Comparison of ENCODE assay signal across 18 mouse cellular contexts in the genomic region with DNA sequence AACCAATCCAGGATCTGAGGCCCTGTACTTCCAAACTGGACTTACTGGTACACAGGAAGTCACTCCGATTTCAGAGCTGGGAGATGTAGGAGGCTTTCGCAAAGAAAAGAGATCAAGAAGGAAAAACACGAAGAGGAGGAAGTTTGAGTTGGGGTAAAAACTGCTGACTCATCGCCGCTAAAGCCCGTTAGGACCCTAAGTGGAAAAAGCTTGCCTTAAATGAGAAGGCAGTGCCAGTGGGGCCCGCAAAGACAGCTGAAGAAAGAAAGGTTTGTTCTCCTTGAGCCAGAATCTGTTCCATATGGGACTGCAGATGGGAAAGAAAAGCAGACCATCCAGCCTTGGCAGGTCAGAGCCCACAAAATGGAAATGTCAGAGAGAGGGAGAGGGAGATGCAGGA. TPM values are rescaled to one million over a fixed set of nuclear protein-coding genes. Genes with fewer than 3 reads are reported as not detected.
DNase-seq lines count a peak whose midpoint lies in the region; ATAC-seq and TF ChIP-seq lines count a peak whose summit lies in the region.
"Had no signal": no experiment of that assay in that cellular context is flagged by ENCODE, and none has a peak within 500 bp of the region (broad histone marks: within the 10 kb centered on the region; RNA-seq: fewer than 3 reads in every experiment).

No protein-coding gene starts in this region.

- DNase-seq in forebrain, embryonic 10.5 days (ENCODE audit: extremely low spot score, low spot score), result no peak
- DNase-seq in brain, adult 2 months (ENCODE audit: low read depth, low spot score), result peak; percentile 37
- DNase-seq in layer of hippocampus, adult 2 months (ENCODE audit: low spot score in 2 of 2), result no peak
- DNase-seq in adrenal gland, postnatal 25 days, result no peak
- no peak for DNase-seq in adrenal gland, adult 18-20 months (ENCODE audit: low spot score in 2 of 2)
- DNase-seq: adrenal gland, adult 8-10 months; cerebellum, postnatal 10 days; gastrocnemius, postnatal 14 days; thymus, postnatal 36 days had no signal

- H3K4me2 ChIP-seq in forebrain, embryonic 15.5 days (replicated peaks), result no peak overlapping the region
- H3K4me2 ChIP-seq: heart, embryonic 12.5 days; liver, embryonic 12.5 days; lung, embryonic 15.5 days; stomach, embryonic 15.5 days had no signal

- H3K27ac ChIP-seq in forebrain, embryonic 10.5 days, result peak overlapping the region; percentile 51
- H3K27ac ChIP-seq in forebrain, embryonic 15.5 days (replicated peaks), result no peak overlapping the region
- no peak overlapping the region for H3K27ac ChIP-seq in layer of hippocampus, adult 2 months
- H3K27ac ChIP-seq: hindbrain, embryonic 10.5 days; liver, embryonic 12.5 days; lung, embryonic 15.5 days; stomach, embryonic 15.5 days had no signal

- no peak overlapping the region for H3K9ac ChIP-seq in forebrain, embryonic 15.5 days (replicated peaks)
- H3K9ac ChIP-seq: heart, embryonic 12.5 days; liver, embryonic 12.5 days; lung, embryonic 15.5 days; stomach, embryonic 15.5 days had no signal

- H3K27me3 ChIP-seq in forebrain, embryonic 10.5 days (ENCODE audit: poor library complexity, severe bottlenecking), result no peaks in the 10 kb centered on the region
- no peaks in the 10 kb centered on the region for H3K27me3 ChIP-seq in forebrain, embryonic 15.5 days
- no peaks in the 10 kb centered on the region for H3K27me3 ChIP-seq in megakaryocyte, embryonic 14.5 days (replicated peaks)
- H3K27me3 ChIP-seq: heart, embryonic 12.5 days; liver, embryonic 12.5 days; lung, embryonic 15.5 days; stomach, embryonic 15.5 days had no signal

- H3K36me3 ChIP-seq in forebrain, embryonic 10.5 days (replicated peaks), result no peaks in the 10 kb centered on the region
- H3K36me3 ChIP-seq in forebrain, embryonic 15.5 days, result no peaks in the 10 kb centered on the region
- H3K36me3 ChIP-seq in megakaryocyte, embryonic 14.5 days (replicated peaks; ENCODE audit: low read length), result peaks cover 95% of the 10 kb centered on the region
- H3K36me3 ChIP-seq: heart, embryonic 12.5 days; hindbrain, embryonic 10.5 days; lung, embryonic 15.5 days; stomach, embryonic 15.5 days had no signal

- H3K9me3 ChIP-seq in forebrain, embryonic 10.5 days, result no peaks in the 10 kb centered on the region
- no peaks in the 10 kb centered on the region for H3K9me3 ChIP-seq in forebrain, embryonic 15.5 days
- no peaks in the 10 kb centered on the region for H3K9me3 ChIP-seq in megakaryocyte, embryonic 14.5 days
- H3K9me3 ChIP-seq: heart, embryonic 12.5 days; hindbrain, embryonic 10.5 days; liver, embryonic 12.5 days; lung, embryonic 15.5 days; stomach, embryonic 15.5 days had no signal

- H3K4me3 ChIP-seq in forebrain, embryonic 10.5 days, result no peak overlapping the region
- H3K4me3 ChIP-seq in forebrain, embryonic 15.5 days, result no peak overlapping the region
- peak overlapping the region; percentile 71 for H3K4me3 ChIP-seq in megakaryocyte, embryonic 14.5 days (replicated peaks)
- no peak overlapping the region for H3K4me3 ChIP-seq in layer of hippocampus, adult 2 months
- H3K4me3 ChIP-seq: erythroblast, embryonic 14.5 days; heart, embryonic 12.5 days; hindbrain, embryonic 10.5 days; liver, embryonic 12.5 days; lung, embryonic 15.5 days; stomach, embryonic 15.5 days had no signal

- H3K4me1 ChIP-seq in forebrain, embryonic 10.5 days, result peaks cover 40% of the 10 kb centered on the region
- peaks cover 12% of the 10 kb centered on the region for H3K4me1 ChIP-seq in forebrain, embryonic 15.5 days
- peaks cover 81% of the 10 kb centered on the region for H3K4me1 ChIP-seq in megakaryocyte, embryonic 14.5 days
- H3K4me1 ChIP-seq: stomach, embryonic 15.5 days had no signal

- no peak for ATAC-seq in forebrain, embryonic 15.5 days (replicated peaks)
- peak; percentile 56 for ATAC-seq in granulocyte monocyte progenitor cell, adult 5-6 weeks (replicated peaks; ENCODE audit: poor library complexity, severe bottlenecking)
- ATAC-seq: liver, embryonic 12.5 days had no signal

- no peak for TF ChIP-seq CTCF in layer of hippocampus, adult 2 months (conservative IDR thresholded peaks at IDR 0.05)

- WGBS in forebrain, embryonic 10.5 days, result 64% methylated on average over 7 of the region's 7 CpGs
- WGBS in forebrain, embryonic 15.5 days, result 74% methylated on average over 7 of the region's 7 CpGs

RNA-seq across cellular contexts. Expression of a gene that starts 24.8 kb away (rescaled TPM):
- polyA plus RNA-seq in forebrain, embryonic 10.5 days (2016; fragmentation: Nextera tagmentation; extraction: Ambion mirVana), result 29.0 and 31.9 TPM in 2 replicates
- polyA plus RNA-seq in forebrain, embryonic 15.5 days (2015; fragmentation: Nextera tagmentation; extraction: Ambion mirVana), result 18.7 and 19.7 TPM in 2 replicates
- 128 and 157 TPM in 2 replicates for total RNA-seq in granulocyte monocyte progenitor cell, adult 5-6 weeks (2014; fragmentation: Nextera tagmentation)
- 87.6 and 117 TPM in 2 replicates for total RNA-seq in granulocyte monocyte progenitor cell, adult 5-6 weeks (2017)
- polyA plus RNA-seq in megakaryocyte, embryonic 14.5 days (2012; ENCODE audit: insufficient read depth, low replicate concordance), result 121 and 178 TPM in 2 replicates
- total RNA-seq in layer of hippocampus, adult 2 months (2021), result 1 to 10 TPM; 8.9 to 9.2 TPM
- 85.6 and 86.7 TPM in 2 replicates for total RNA-seq in adrenal gland, postnatal 25 days (2021)
- total RNA-seq in adrenal gland, adult 18-20 months (2021), result 10 to 100 TPM; 92.0 to 93.7 TPM
